Mouse (Mus musculus) G1E (cell line): ENCODE results near the gene Acot2.

Experiments used
- CTCF ChIP-seq: IDR thresholded peaks from 2 replicates; pipeline ENCODE4 v1.5.1; 2012; ENCODE audit warnings: low read depth, low read length, inconsistent platforms, mixed read lengths
- GATA1 ChIP-seq: IDR thresholded peaks from 2 replicates; pipeline ENCODE4 v1.6.1; 2012; ENCODE audit warnings: borderline replicate concordance, low read length, inconsistent platforms, mixed read lengths
- POLR2AphosphoS5 ChIP-seq: IDR thresholded peaks from 2 replicates; pipeline ENCODE4 v1.6.1; 2012; ENCODE audit warnings: low read depth, low read length, inconsistent platforms; ENCODE audit not compliant: insufficient replicate concordance
- TAL1 ChIP-seq: conservative IDR thresholded peaks from 2 replicates; pipeline ENCODE4 v1.6.1; 2012; ENCODE audit warnings: low read depth, low read length, inconsistent platforms, mixed read lengths

DNA sequence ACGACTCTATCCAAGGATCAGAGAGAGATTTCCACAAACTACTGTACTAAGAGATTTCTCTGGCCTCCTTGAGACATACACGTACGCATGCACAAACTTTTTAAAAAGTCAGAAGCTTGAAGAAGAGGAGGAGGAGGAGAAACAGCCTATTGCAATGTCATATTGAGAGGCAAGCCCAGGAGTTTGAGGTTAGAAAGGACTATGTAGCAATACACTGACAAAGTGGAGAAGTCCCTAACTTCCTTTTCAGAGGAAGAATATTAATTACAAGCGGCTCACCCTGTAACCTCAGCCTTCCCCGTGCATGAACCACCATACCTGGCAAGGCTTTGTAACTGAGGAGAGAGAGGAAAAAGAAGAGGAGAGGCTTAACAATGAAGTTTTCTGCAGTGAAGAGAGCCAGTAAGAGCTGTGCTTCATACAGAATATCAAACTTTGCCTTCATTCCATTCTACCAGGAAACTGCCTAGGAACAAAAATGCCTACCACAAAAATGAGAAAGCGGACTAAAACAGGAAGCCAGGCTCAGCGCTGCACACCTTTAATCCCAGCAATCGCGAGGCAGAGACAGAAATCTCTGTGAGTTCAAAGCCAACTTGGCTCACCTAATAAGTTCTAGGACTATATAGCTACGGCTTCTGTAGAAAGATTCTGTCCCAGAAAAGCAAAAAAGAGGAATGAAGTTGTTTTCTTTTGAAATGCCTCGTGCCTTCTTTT is 37.7 kb upstream of the Acot2 start:
- no peak for TF ChIP-seq CTCF
- no peak for TF ChIP-seq TAL1
- TF ChIP-seq GATA1, result no peak
- no peak for TF ChIP-seq POLR2AphosphoS5
